In genomic region chr6:146994236-146994635, GRCm38 (mm10) we compare ENCODE assay signal across 9 mouse cellular contexts. TPM values are rescaled to one million over a fixed set of nuclear protein-coding genes. Genes with fewer than 3 reads are reported as not detected.
A peak's percentile ranks its signal among the peaks of the same experiment; 100 is the strongest.
DNase-seq lines count a peak whose midpoint lies in the region; TF ChIP-seq lines count a peak whose summit lies in the region.
"Had no signal": no experiment of that assay in that cellular context is flagged by ENCODE, and none has a peak within 500 bp of the region (broad histone marks: within the 10 kb centered on the region; RNA-seq: fewer than 3 reads in every experiment).

No protein-coding gene starts in this region.

- DNase-seq in gastrocnemius, adult 2 months: peak; percentile 63
- no peak for DNase-seq in gastrocnemius, postnatal 25 days
- DNase-seq in urinary bladder, postnatal 14 days (ENCODE audit: low spot score): peak; percentile 72
- no peak for DNase-seq in urinary bladder, adult 2 months (ENCODE audit: low spot score)
- peak; percentile 60 to 82 for DNase-seq in kidney, postnatal 36 days
- peak; percentile 86 for DNase-seq in lung, postnatal 36 days
- DNase-seq in thymus, postnatal 25 days: peak; percentile 39

- H3K4me1 ChIP-seq in cortical plate, adult 2 months (ENCODE audit: control insufficient read depth, insufficient read depth, low read length): 0 out of 2 replicates have a peak, but pooled peaks cover 2% of the 10 kb centered on the region
- H3K4me1 ChIP-seq: limb, embryonic 12.5 days had no signal

- H3K4me3 ChIP-seq in gastrocnemius, adult 2 months: no peak overlapping the region
- no peak overlapping the region for H3K4me3 ChIP-seq in cortical plate, adult 2 months (ENCODE audit: insufficient read depth, low read length)
- H3K4me3 ChIP-seq: limb, embryonic 12.5 days had no signal

- TF ChIP-seq POLR2A in cortical plate, adult 2 months (IDR thresholded peaks at IDR 0.05; ENCODE audit: extremely low read depth, insufficient read depth, low read length): no peak

- no peak overlapping the region for H3K27ac ChIP-seq in gastrocnemius, adult 2 months
- H3K27ac ChIP-seq in cortical plate, adult 2 months (ENCODE audit: insufficient read depth, low read length): no peak overlapping the region
- H3K27ac ChIP-seq: limb, embryonic 12.5 days had no signal

- intact Hi-C loops in gastrocnemius, adult 2 months (cut with DNase I): loop anchor here (2.0 to 5.0 kb wide), 3 partner anchors 107 to 169 kb away; partner anchors contain the start of gene Ppfibp1

- peak; percentile 90 for TF ChIP-seq CTCF in gastrocnemius, adult 2 months (IDR thresholded peaks at IDR 0.05)
- TF ChIP-seq CTCF in cortical plate, adult 2 months (IDR thresholded peaks at IDR 0.05; ENCODE audit: extremely low read depth, insufficient read depth, low read length): peak; percentile 54; the same call in 1 of the 2 replicates

RNA-seq across cellular contexts. Expression of gene Rep15, which starts 38.1 kb away (rescaled TPM):
- total RNA-seq in gastrocnemius, adult 2 months (2021): under 1 TPM; 0.59 to 0.66 TPM
- total RNA-seq in gastrocnemius, postnatal 25 days (2021): under 1 TPM; 0.54 to 0.59 TPM
- polyA plus RNA-seq in urinary bladder, adult 2 months (2012; rRNA removed): 1.2 and 1.3 TPM in 2 replicates
- polyA plus RNA-seq in cortical plate, adult 2 months (2012; rRNA removed): 1.2 and 1.5 TPM in 2 replicates

RNA-seq across cellular contexts. Expression of gene 1700034J05Rik, which starts 40.0 kb away (rescaled TPM):
- total RNA-seq in gastrocnemius, adult 2 months (2021): not detected
- total RNA-seq in gastrocnemius, postnatal 25 days (2021): not detected
- not detected in 2 replicates for polyA plus RNA-seq in urinary bladder, adult 2 months (2012; rRNA removed)
- polyA plus RNA-seq in cortical plate, adult 2 months (2012; rRNA removed): not detected in 2 replicates

RNA-seq across cellular contexts. Expression of gene Mrps35, which starts 48.3 kb away (rescaled TPM):
- total RNA-seq in gastrocnemius, adult 2 months (2021): 10 to 100 TPM; 37.4 to 52.4 TPM
- 10 to 100 TPM; 51.7 to 59.4 TPM for total RNA-seq in gastrocnemius, postnatal 25 days (2021)
- 51.2 and 58.6 TPM in 2 replicates for polyA plus RNA-seq in urinary bladder, adult 2 months (2012; rRNA removed)
- polyA plus RNA-seq in cortical plate, adult 2 months (2012; rRNA removed): 38.5 and 41.8 TPM in 2 replicates

Comparison
In these comparisons a context has a peak if more than half of its experiments do, and no peak if none do; other contexts are left out.
1. DNase-seq: peak in gastrocnemius, adult 2 months (single experiment), urinary bladder, postnatal 14 days (single experiment), kidney, postnatal 36 days (2 of 2), lung, postnatal 36 days (single experiment) and thymus, postnatal 25 days (single experiment); none in gastrocnemius, postnatal 25 days (single experiment) and urinary bladder, adult 2 months (single experiment).